Mouse (Mus musculus) embryonic facial prominence, embryonic 11.5 days (tissue): Measurements from ENCODE around the gene Ppp2r1b. TPM values are rescaled to one million over a fixed set of nuclear protein-coding genes. Genes with fewer than 3 reads are reported as not detected.

Experiments used
- ATAC-seq: fragments of 200-750 bp; cut with Nextera tagmentation; replicated peaks from 2 replicates; pipeline ENCODE4 v1.8.0; 2017; ENCODE audit warnings: low read depth; ENCODE audit not compliant: insufficient number of reproducible peaks, low FRiP score, low TSS enrichment
- DNase-seq: peaks from one replicate; pipeline ENCODE4 v3.0.0-alpha.2; 2015; ENCODE audit warnings: low spot score
- H3K27ac ChIP-seq: fragments of 300-500 bp; sonication (generic); replicated peaks from 2 replicates; pipeline ENCODE4 v1.5.1; 2014; ENCODE audit warnings: mild to moderate bottlenecking, low read depth, low read length, control low read depth
- H3K27me3 ChIP-seq: fragments of 300-500 bp; sonication (generic); 2 replicates; pipeline ENCODE4 v1.6.1; 2014; ENCODE audit warnings: mild to moderate bottlenecking, low read length, moderate library complexity, mixed read lengths; ENCODE audit not compliant: control insufficient read depth, insufficient read depth
- H3K36me3 ChIP-seq: fragments of 300-500 bp; sonication (generic); replicated peaks from 2 replicates; pipeline ENCODE4 v1.6.1; 2014; ENCODE audit warnings: low read depth, mild to moderate bottlenecking, low read length, moderate library complexity, mixed read lengths; ENCODE audit not compliant: control insufficient read depth, insufficient read depth
- H3K4me1 ChIP-seq: fragments of 300-500 bp; sonication (generic); 2 replicates; pipeline ENCODE4 v1.6.1; 2014; ENCODE audit warnings: low read length, mixed read lengths; ENCODE audit not compliant: control insufficient read depth, insufficient read depth
- H3K4me2 ChIP-seq: fragments of 300-500 bp; sonication (generic); 2 replicates; pipeline ENCODE4 v1.6.1; 2014; ENCODE audit warnings: low read depth, mild to moderate bottlenecking, control low read depth, low read length, moderate library complexity
- H3K4me3 ChIP-seq: fragments of 300-500 bp; sonication (generic); 2 replicates; pipeline ENCODE4 v1.5.1; 2014; ENCODE audit warnings: low read depth, low read length, control low read depth
- H3K9ac ChIP-seq: fragments of 300-500 bp; sonication (generic); replicated peaks from 2 replicates; pipeline ENCODE4 v1.6.1; 2014; ENCODE audit warnings: mild to moderate bottlenecking, control low read depth, low read length
- H3K9me3 ChIP-seq: fragments of 300-500 bp; sonication (generic); replicated peaks from 2 replicates; pipeline ENCODE4 v1.6.1; 2016; ENCODE audit warnings: mild to moderate bottlenecking, low read length, inconsistent platforms, mixed read lengths; ENCODE audit not compliant: control insufficient read depth
- WGBS: fragments of 180-500 bp; shearing (Covaris S2); extraction: QIAGEN DNeasy Blood & Tissue Kit; methylation state at CpG from one replicate; pipeline ENCODE4 v1.1.7; 2014; 5-methylcytosine and 5-hydroxymethylcytosine counted together
- polyA plus RNA-seq: library from polyadenylated mRNA; unstranded; fragments of >200 nt; fragmentation: Nextera tagmentation; extraction: Ambion mirVana; gene quantifications from 2 replicates; pipeline ENCODE4 v1.2.1, GENCODE M21; 2014

Gene Ppp2r1b
- polyA plus RNA-seq, 1 experiment from 2014 or later: 136 TPM

GRCm38 (mm10) chr9:50841079-50841789 lies 3.9 kb upstream of the Ppp2r1b start:
- no peak for ATAC-seq
- 89% methylated on average over 13 of the region's 13 CpGs for WGBS
- no peak overlapping the region for H3K4me2 ChIP-seq
- DNase-seq: no peak
- H3K9me3 ChIP-seq: no peaks in the 10 kb centered on the region
- no peak overlapping the region for H3K9ac ChIP-seq
- no peaks in the 10 kb centered on the region for H3K36me3 ChIP-seq
- no peaks in the 10 kb centered on the region for H3K27me3 ChIP-seq
- H3K4me3 ChIP-seq: no peak overlapping the region
- no peaks in the 10 kb centered on the region for H3K4me1 ChIP-seq
- no peak overlapping the region for H3K27ac ChIP-seq

- H3K9me3 ChIP-seq: no peaks in the 10 kb centered on the region
- DNase-seq (no peak), ATAC-seq (no peak)
- H3K27me3 ChIP-seq: no peaks in the 10 kb centered on the region
- H3K4me1 ChIP-seq: no peaks in the 10 kb centered on the region
- 64% methylated on average over 9 of the region's 9 CpGs for WGBS
- no peak overlapping the region for H3K4me3 ChIP-seq
- no peak overlapping the region for H3K4me2 ChIP-seq
- no peak overlapping the region for H3K9ac ChIP-seq
- no peaks in the 10 kb centered on the region for H3K36me3 ChIP-seq
- H3K27ac ChIP-seq: no peak overlapping the region
Measured at GRCm38 (mm10) chr9:50845547-50845946, 446 bp downstream of the Ppp2r1b start.

GRCm38 (mm10) chr9:50847133-50847532 lies 2.0 kb downstream of the Ppp2r1b start:
- Histone ChIP-seq H3K9me3 (no peaks in the 10 kb centered on the region), H3K4me2 (no peak overlapping the region), H3K36me3 (no peaks in the 10 kb centered on the region), H3K4me3 (no peak overlapping the region), H3K27me3 (no peaks in the 10 kb centered on the region), H3K27ac (no peak overlapping the region), H3K4me1 (no peaks in the 10 kb centered on the region), H3K9ac (no peak overlapping the region)
- 89% methylated on average over 6 of the region's 6 CpGs for WGBS
- DNase-seq (no peak), ATAC-seq (no peak)

GRCm38 (mm10) chr9:50847606-50848368 lies 2.7 kb downstream of the Ppp2r1b start:
- no peak overlapping the region for H3K4me2 ChIP-seq
- no peak for DNase-seq
- ATAC-seq: no peak
- no peak overlapping the region for H3K27ac ChIP-seq
- H3K9ac ChIP-seq: no peak overlapping the region
- 65% methylated on average over 12 of the region's 12 CpGs for WGBS
- no peaks in the 10 kb centered on the region for H3K36me3 ChIP-seq
- no peaks in the 10 kb centered on the region for H3K27me3 ChIP-seq
- H3K4me1 ChIP-seq: no peaks in the 10 kb centered on the region
- H3K9me3 ChIP-seq: no peaks in the 10 kb centered on the region
- no peak overlapping the region for H3K4me3 ChIP-seq

GRCm38 (mm10) chr9:50848821-50849220 lies 3.7 kb downstream of the Ppp2r1b start:
- Histone ChIP-seq H3K27me3 (no peaks in the 10 kb centered on the region), H3K36me3 (no peaks in the 10 kb centered on the region), H3K27ac (no peak overlapping the region), H3K4me3 (no peak overlapping the region), H3K9ac (no peak overlapping the region), H3K4me2 (no peak overlapping the region), H3K9me3 (no peaks in the 10 kb centered on the region), H3K4me1 (no peaks in the 10 kb centered on the region)
- ATAC-seq (no peak), DNase-seq (no peak)
- 64% methylated on average over 5 of the region's 5 CpGs for WGBS

GRCm38 (mm10) chr9:50849249-50849648 lies 4.1 kb downstream of the Ppp2r1b start:
- peak; percentile 96 for DNase-seq
- H3K27me3 ChIP-seq: no peaks in the 10 kb centered on the region
- no peak overlapping the region for H3K27ac ChIP-seq
- no peaks in the 10 kb centered on the region for H3K9me3 ChIP-seq
- WGBS: 21% methylated on average over 8 of the region's 8 CpGs
- no peak overlapping the region for H3K4me3 ChIP-seq
- no peaks in the 10 kb centered on the region for H3K36me3 ChIP-seq
- no peak overlapping the region for H3K4me2 ChIP-seq
- ATAC-seq: 0 out of 2 replicates have a peak, but pooled peaks have one; percentile 57
- no peaks in the 10 kb centered on the region for H3K4me1 ChIP-seq
- H3K9ac ChIP-seq: no peak overlapping the region

- H3K9me3 ChIP-seq: no peaks in the 10 kb centered on the region
- H3K4me3 ChIP-seq: no peak overlapping the region
- no peak for ATAC-seq
- no peaks in the 10 kb centered on the region for H3K4me1 ChIP-seq
- no peak for DNase-seq
- H3K9ac ChIP-seq: no peak overlapping the region
- WGBS: 79% methylated on average over 9 of the region's 9 CpGs
- H3K27ac ChIP-seq: no peak overlapping the region
- H3K27me3 ChIP-seq: no peaks in the 10 kb centered on the region
- H3K4me2 ChIP-seq: no peak overlapping the region
- no peaks in the 10 kb centered on the region for H3K36me3 ChIP-seq
Measured at GRCm38 (mm10) chr9:50849755-50850154, 4.7 kb downstream of the Ppp2r1b start.

GRCm38 (mm10) chr9:50850271-50850670 lies 5.2 kb downstream of the Ppp2r1b start:
- 22% methylated on average over 11 of the region's 11 CpGs for WGBS
- DNase-seq (peak; percentile 20), ATAC-seq (no peak)
- Histone ChIP-seq H3K27ac (no peak overlapping the region), H3K4me3 (no peak overlapping the region), H3K36me3 (no peaks in the 10 kb centered on the region), H3K27me3 (no peaks in the 10 kb centered on the region), H3K4me1 (no peaks in the 10 kb centered on the region; the same call in 1 of the 2 replicates), H3K9me3 (no peaks in the 10 kb centered on the region), H3K9ac (peak overlapping the region; percentile 37; the same call in 1 of the 2 replicates), H3K4me2 (no peak overlapping the region)
